Mouse (Mus musculus): Measurements from ENCODE around the gene Dnaja4. TPM values are rescaled to one million over a fixed set of nuclear protein-coding genes. Genes with fewer than 3 reads are reported as not detected.
"Not testable (repeated sequence)": the region's sequence is repeated elsewhere in the genome, so short reads cannot be mapped to it uniquely, and the experiment has no call there.

Gene Dnaja4
- total RNA-seq (2021) = 10 to 100 TPM; 39.8 to 58.3 TPM
- long read RNA-seq, experiment 1, transcript Dnaja4-201 (7 exons, 3,003 nt) = major isoform, 72 of 84 reads
- long read RNA-seq, experiment 1, partial matches to known transcripts = 4 of 84 reads
- long read RNA-seq, experiment 1, other reads (novel, unspliced or antisense) = 8 of 84 reads
- long read RNA-seq, experiment 2, transcript Dnaja4-201 (7 exons, 3,003 nt) = major isoform, 111 of 120 reads
- long read RNA-seq, experiment 2, partial matches to known transcripts = 3 of 120 reads
- long read RNA-seq, experiment 2, other reads (novel, unspliced or antisense) = 5 of 120 reads

GRCm38 (mm10) chr9:54698318-54699086 lies at the start of gene Dnaja4:
Gene Dnaja4, plus strand, starts transcription at chr9:54698873.
- intact Hi-C loops (cut with DNase I; ENCODE audit: low total_unique reads) = no loop called here
- DNase-seq = no peak

GRCm38 (mm10) chr9:54649360-54649759 lies 49.3 kb upstream of the Dnaja4 start:
- intact Hi-C loops (cut with DNase I; ENCODE audit: low total_unique reads) = no loop called here
- DNase-seq = no peak

- intact Hi-C loops (cut with DNase I; ENCODE audit: low total_unique reads) = no loop called here
- no peak for DNase-seq
Observed at GRCm38 (mm10) chr9:54652778-54653177, 45.9 kb upstream of the Dnaja4 start.

- DNase-seq = no peak
- intact Hi-C loops (cut with DNase I; ENCODE audit: low total_unique reads) = no loop called here
Observed at GRCm38 (mm10) chr9:54655846-54656245, 42.8 kb upstream of the Dnaja4 start.

GRCm38 (mm10) chr9:54656402-54656801 lies 42.3 kb upstream of the Dnaja4 start:
- intact Hi-C loops (cut with DNase I; ENCODE audit: low total_unique reads) = no loop called here
- no peak for DNase-seq

- intact Hi-C loops (cut with DNase I; ENCODE audit: low total_unique reads) = no loop called here
- no peak for DNase-seq
Observed at GRCm38 (mm10) chr9:54658773-54659172, 39.9 kb upstream of the Dnaja4 start.

GRCm38 (mm10) chr9:54661605-54662377 lies 36.9 kb upstream of the Dnaja4 start, which contains the start of gene Acsbg1:
Gene Acsbg1, minus strand, starts transcription at chr9:54661870.
- intact Hi-C loops (cut with DNase I; ENCODE audit: low total_unique reads) = no loop called here
- no peak for DNase-seq

- no peak for DNase-seq
- intact Hi-C loops (cut with DNase I; ENCODE audit: low total_unique reads) = no loop called here
Observed at GRCm38 (mm10) chr9:54664358-54664757, 34.3 kb upstream of the Dnaja4 start.

- no peak for DNase-seq
- intact Hi-C loops (cut with DNase I; ENCODE audit: low total_unique reads) = no loop called here
Observed at GRCm38 (mm10) chr9:54666116-54666515, 32.6 kb upstream of the Dnaja4 start.

GRCm38 (mm10) chr9:54668455-54668854 lies 30.2 kb upstream of the Dnaja4 start:
- intact Hi-C loops (cut with DNase I; ENCODE audit: low total_unique reads) = no loop called here
- DNase-seq = no peak

- intact Hi-C loops (cut with DNase I; ENCODE audit: low total_unique reads) = loop anchor here (10.0 kb wide), 1 partner anchor 237 kb away; no protein-coding TSS in a partner anchor
- DNase-seq = no peak
Observed at GRCm38 (mm10) chr9:54671962-54672361, 26.7 kb upstream of the Dnaja4 start.

- DNase-seq = no peak
- intact Hi-C loops (cut with DNase I; ENCODE audit: low total_unique reads) = loop anchor here (2.0 to 10.0 kb wide), 2 partner anchors 59 to 239 kb away; no protein-coding TSS in a partner anchor
Observed at GRCm38 (mm10) chr9:54673887-54674286, 24.8 kb upstream of the Dnaja4 start.

- intact Hi-C loops (cut with DNase I; ENCODE audit: low total_unique reads) = loop anchor here (5.0 to 10.0 kb wide), 2 partner anchors 129 to 242 kb away; no protein-coding TSS in a partner anchor
- DNase-seq = peak; percentile 65
Observed at GRCm38 (mm10) chr9:54676531-54676986, 22.1 kb upstream of the Dnaja4 start.

- no peak for DNase-seq
- intact Hi-C loops (cut with DNase I; ENCODE audit: low total_unique reads) = no loop called here
Observed at GRCm38 (mm10) chr9:54682846-54683245, 15.8 kb upstream of the Dnaja4 start.

GRCm38 (mm10) chr9:54683814-54684605 lies 14.7 kb upstream of the Dnaja4 start:
- intact Hi-C loops (cut with DNase I; ENCODE audit: low total_unique reads) = no loop called here
- no peak for DNase-seq

GRCm38 (mm10) chr9:54687246-54688236 lies 11.1 kb upstream of the Dnaja4 start:
- no peak for DNase-seq
- intact Hi-C loops (cut with DNase I; ENCODE audit: low total_unique reads) = no loop called here

- DNase-seq = no peak
- intact Hi-C loops (cut with DNase I; ENCODE audit: low total_unique reads) = no loop called here
Observed at GRCm38 (mm10) chr9:54689446-54689845, 9.2 kb upstream of the Dnaja4 start.

- DNase-seq; intact Hi-C loops (cut with DNase I; ENCODE audit: low total_unique reads): not testable (repeated sequence)
Observed at GRCm38 (mm10) chr9:54690697-54691096, 8.0 kb upstream of the Dnaja4 start.

All from gastrocnemius, postnatal 14 days (tissue).